Mouse (Mus musculus): ENCODE results near the gene Dr1.

- no peak for TF ChIP-seq POLR2A (IDR thresholded peaks at IDR 0.05; ENCODE audit: low read depth, low read length)
- TF ChIP-seq CTCF (IDR thresholded peaks at IDR 0.05; ENCODE audit: borderline replicate concordance, insufficient read depth, low read length) = no peak
These were observed 1.1 kb downstream of the Dr1 start for GRCm38 (mm10) chr5:108269811-108270151.
